21 mouse cellular contexts compared by ENCODE assay signal in the genomic region with DNA sequence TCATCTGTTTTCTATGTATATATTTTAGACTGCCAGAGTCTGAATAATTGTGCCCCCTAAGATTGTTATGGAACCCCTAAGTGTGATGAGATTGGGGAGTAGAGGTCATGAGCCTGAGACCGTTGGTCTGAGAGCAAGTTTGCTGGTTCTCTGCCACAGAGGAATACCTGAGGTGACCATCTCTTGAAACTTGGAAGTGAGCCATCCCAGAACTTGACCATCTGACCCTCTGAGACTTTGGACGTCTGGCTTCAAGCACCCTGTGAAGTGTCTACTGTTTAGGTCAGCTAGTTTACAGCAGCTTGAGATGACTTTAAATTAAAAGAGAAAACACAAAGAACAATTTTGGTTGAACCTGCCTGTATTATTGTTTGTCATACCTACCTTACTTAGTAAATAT.
"Had no signal": no experiment of that assay in that cellular context is flagged by ENCODE, and none has a peak within 500 bp of the region (broad histone marks: within the 10 kb centered on the region; RNA-seq: fewer than 3 reads in every experiment).

No protein-coding gene starts in this region.

- DNase-seq: layer of hippocampus, adult 9-11 months; left cerebral cortex, postnatal 4 days; liver, postnatal 0 days; lung, postnatal 4 days; retina, postnatal 1 day; right cerebral cortex, postnatal 25 days; spleen, adult 18-20 months; thymus, postnatal 25 days had no signal

- H3K9ac ChIP-seq: limb, embryonic 12.5 days; limb, embryonic 15.5 days; liver, embryonic 14.5 days; liver, postnatal 0 days; lung, embryonic 14.5 days; midbrain, embryonic 13.5 days; neural tube, embryonic 13.5 days; stomach, embryonic 15.5 days had no signal

- H3K4me3 ChIP-seq: layer of hippocampus, adult 2 months; limb, embryonic 12.5 days; limb, embryonic 15.5 days; midbrain, embryonic 13.5 days; myocyte; neural tube, embryonic 13.5 days; stomach, embryonic 15.5 days had no signal

- H3K36me3 ChIP-seq: limb, embryonic 12.5 days; limb, embryonic 15.5 days; midbrain, embryonic 13.5 days; neural tube, embryonic 13.5 days; stomach, embryonic 15.5 days had no signal

- H3K4me2 ChIP-seq: limb, embryonic 15.5 days; liver, embryonic 11.5 days; midbrain, embryonic 13.5 days; neural tube, embryonic 13.5 days; stomach, embryonic 15.5 days had no signal

- ATAC-seq: intestine, postnatal 0 days; liver, postnatal 0 days; lung, postnatal 0 days; midbrain, embryonic 13.5 days; midbrain, embryonic 16.5 days had no signal

- H3K4me1 ChIP-seq: midbrain, embryonic 13.5 days had no signal

- H3K9me3 ChIP-seq: limb, embryonic 12.5 days; limb, embryonic 15.5 days; midbrain, embryonic 13.5 days; neural tube, embryonic 13.5 days; stomach, embryonic 15.5 days had no signal

- H3K27ac ChIP-seq: layer of hippocampus, adult 2 months; liver, embryonic 14.5 days; midbrain, embryonic 13.5 days; neural tube, embryonic 13.5 days had no signal

- H3K27me3 ChIP-seq: midbrain, embryonic 13.5 days; neural tube, embryonic 13.5 days; stomach, embryonic 15.5 days had no signal
